ENCODE assay signal across 23 mouse cellular contexts in genomic region chr2:115962728-115963127, GRCm38 (mm10).
DNase-seq lines count a peak whose midpoint lies in the region; ATAC-seq lines count a peak whose summit lies in the region.
"Had no signal": no experiment of that assay in that cellular context is flagged by ENCODE, and none has a peak within 500 bp of the region (broad histone marks: within the 10 kb centered on the region; RNA-seq: fewer than 3 reads in every experiment).

No protein-coding gene starts in this region.

- H3K27ac ChIP-seq in heart, embryonic 14.5 days (replicated peaks in 1 of 2; ENCODE audit: control insufficient read depth in 1 of 2, insufficient read depth in 1 of 2, low read depth in 2 of 2, low read length in 2 of 2), result peak overlapping the region; percentile 58 to 59; a peak in 2 of 4 replicates
- H3K27ac ChIP-seq: embryonic facial prominence, embryonic 13.5 days; layer of hippocampus, adult 2 months; left cerebral cortex, adult 2 months; limb, embryonic 12.5 days; liver, embryonic 15.5 days had no signal

- H3K9ac ChIP-seq in heart, embryonic 14.5 days (ENCODE audit: low read length), result no peak overlapping the region
- H3K9ac ChIP-seq: embryonic facial prominence, embryonic 13.5 days; forebrain, postnatal 0 days; limb, embryonic 12.5 days; liver, embryonic 15.5 days; lung, embryonic 14.5 days had no signal

- peaks cover 12 to 28% of the 10 kb centered on the region in 2 experiments for H3K4me1 ChIP-seq in heart, embryonic 14.5 days (ENCODE audit: control insufficient read depth in 2 of 2, insufficient read depth in 2 of 2, low read length in 2 of 2)
- H3K4me1 ChIP-seq: liver, embryonic 15.5 days had no signal

- H3K27me3 ChIP-seq in heart, embryonic 14.5 days (ENCODE audit: control insufficient read depth, insufficient read depth, low read length), result no peaks in the 10 kb centered on the region
- H3K27me3 ChIP-seq: liver, embryonic 15.5 days had no signal

- H3K36me3 ChIP-seq in heart, embryonic 14.5 days (ENCODE audit: control insufficient read depth, insufficient read depth, low read length), result no peaks in the 10 kb centered on the region
- H3K36me3 ChIP-seq: embryonic facial prominence, embryonic 13.5 days; limb, embryonic 12.5 days; liver, embryonic 15.5 days had no signal

- 5% methylated on average over 3 of the region's 3 CpGs for WGBS in heart, embryonic 14.5 days

- H3K4me2 ChIP-seq in heart, embryonic 14.5 days (ENCODE audit: low read length), result peak overlapping the region; percentile 54
- H3K4me2 ChIP-seq: embryonic facial prominence, embryonic 13.5 days; limb, embryonic 12.5 days; liver, embryonic 15.5 days; lung, embryonic 14.5 days had no signal

- no peaks in the 10 kb centered on the region for H3K9me3 ChIP-seq in heart, embryonic 14.5 days (ENCODE audit: control insufficient read depth, low read length)
- H3K9me3 ChIP-seq: embryonic facial prominence, embryonic 13.5 days; limb, embryonic 12.5 days; liver, embryonic 15.5 days had no signal

- DNase-seq in heart, adult 11 months, result peak; percentile 76
- DNase-seq in heart, adult 18-20 months, result no peak
- DNase-seq in heart, adult 9 months (ENCODE audit: low spot score in 2 of 2), result no peak
- peak; percentile 25 for DNase-seq in MN1 (ENCODE audit: low spot score)
- peak; percentile 34 to 40 for DNase-seq in heart, postnatal 10 days
- no peak for DNase-seq in spleen, adult 18-20 months
- DNase-seq: adrenal gland, postnatal 14 days; cerebellum, adult 11-12 months; cerebellum, adult 9-11 months; forebrain, postnatal 0 days; kidney, adult 2 months; kidney, postnatal 36 days; lung, postnatal 14 days; midbrain, embryonic 14.5 days; thymus, postnatal 4 days had no signal

- intact Hi-C loops in heart, postnatal 10 days (cut with DNase I), result no loop called here

- peak; percentile 73; the same call in 1 of the 2 replicates for ATAC-seq in heart, embryonic 14.5 days (ENCODE audit: insufficient number of reproducible peaks, insufficient read depth, low FRiP score, low read depth)
- ATAC-seq: forebrain, postnatal 0 days; inflammation-experienced regulatory T-cells, adult 6 months had no signal

- H3K4me3 ChIP-seq in heart, embryonic 14.5 days (ENCODE audit: control insufficient read depth in 1 of 2, insufficient read depth in 1 of 2, low read depth in 1 of 2, low read length in 2 of 2), result no peak overlapping the region
- H3K4me3 ChIP-seq: embryonic facial prominence, embryonic 13.5 days; layer of hippocampus, adult 2 months; left cerebral cortex, adult 2 months; limb, embryonic 12.5 days; liver, embryonic 15.5 days had no signal

Comparison
In these comparisons a context has a peak if more than half of its experiments do, and no peak if none do; other contexts are left out.
1. DNase-seq: peak in heart, adult 11 months (single experiment), MN1 (single experiment) and heart, postnatal 10 days (2 of 2); none in heart, adult 18-20 months (0 of 2), heart, adult 9 months (0 of 2) and spleen, adult 18-20 months (0 of 2).